Mouse (Mus musculus) stomach, embryonic 16.5 days (tissue): ENCODE results near the gene Gpcpd1. TPM values are rescaled to one million over a fixed set of nuclear protein-coding genes. Genes with fewer than 3 reads are reported as not detected.

ENCODE experiments used
- ATAC-seq: fragments of 200-750 bp; cut with Nextera tagmentation; 2 replicates; pipeline ENCODE4 v1.8.0; 2017; ENCODE audit warnings: moderate number of reproducible peaks, moderate TSS enrichment; ENCODE audit not compliant: insufficient read depth, low FRiP score
- H3K27ac ChIP-seq: fragments of 300-500 bp; sonication (generic); 2 replicates; pipeline ENCODE4 v1.5.1; 2014; ENCODE audit warnings: low read length
- H3K27me3 ChIP-seq: fragments of 300-500 bp; sonication (generic); 2 replicates; pipeline ENCODE4 v1.6.1; 2014; ENCODE audit warnings: low read length, control low read depth, mixed read lengths; ENCODE audit not compliant: control insufficient read depth, insufficient read depth
- H3K36me3 ChIP-seq: fragments of 300-500 bp; sonication (generic); 2 replicates; pipeline ENCODE4 v1.6.1; 2014; ENCODE audit warnings: low read length; ENCODE audit not compliant: control insufficient read depth, insufficient read depth
- H3K4me1 ChIP-seq: fragments of 300-500 bp; sonication (generic); 2 replicates; pipeline ENCODE4 v1.6.1; 2014; ENCODE audit warnings: low read length, control low read depth, mixed read lengths; ENCODE audit not compliant: control insufficient read depth, insufficient read depth
- H3K4me2 ChIP-seq: fragments of 300-500 bp; sonication (generic); 2 replicates; pipeline ENCODE4 v1.6.1; 2014; ENCODE audit warnings: low read depth, low read length, mixed read lengths
- H3K4me3 ChIP-seq: fragments of 300-500 bp; sonication (generic); replicated peaks from 2 replicates; pipeline ENCODE4 v1.5.1; 2014; ENCODE audit warnings: mild to moderate bottlenecking, low read length
- H3K9ac ChIP-seq: fragments of 300-500 bp; sonication (generic); 2 replicates; pipeline ENCODE4 v1.6.1; 2014; ENCODE audit warnings: low read length
- H3K9me3 ChIP-seq: fragments of 300-500 bp; sonication (generic); replicated peaks from 2 replicates; pipeline ENCODE4 v1.6.1; 2016; ENCODE audit warnings: low read length, control low read depth; ENCODE audit not compliant: control insufficient read depth
- WGBS: fragments of 180-500 bp; shearing (Covaris S2); extraction: QIAGEN DNeasy Blood & Tissue Kit; methylation state at CpG from one replicate; pipeline ENCODE4 v1.1.7; 2014; 5-methylcytosine and 5-hydroxymethylcytosine counted together
- polyA plus RNA-seq: library from polyadenylated mRNA; unstranded; fragments of >200 nt; fragmentation: Nextera tagmentation; extraction: Ambion mirVana; gene quantifications from 2 replicates; pipeline ENCODE4 v1.2.1, GENCODE M21; 2015

The Gpcpd1 gene
- polyA plus RNA-seq, 1 experiment from 2014 or later, result 30.3 TPM

- H3K36me3 ChIP-seq, result 0 out of 2 replicates have a peak, but pooled peaks cover 11% of the 10 kb centered on the region
- no peaks in the 10 kb centered on the region for H3K4me1 ChIP-seq
- no peaks in the 10 kb centered on the region for H3K27me3 ChIP-seq
- 90% methylated on average over 6 of the region's 6 CpGs for WGBS
- H3K4me2 ChIP-seq, result no peak overlapping the region
- H3K9me3 ChIP-seq, result no peaks in the 10 kb centered on the region
- ATAC-seq, result no peak
- no peak overlapping the region for H3K4me3 ChIP-seq
- no peak overlapping the region for H3K9ac ChIP-seq
- no peak overlapping the region for H3K27ac ChIP-seq
Observed at GRCm38 (mm10) chr2:132569686-132570085, 17.8 kb downstream of the Gpcpd1 start.

- ATAC-seq, result no peak
- H3K27me3 ChIP-seq, result no peaks in the 10 kb centered on the region
Observed at GRCm38 (mm10) chr2:132567414-132567813, 20.1 kb downstream of the Gpcpd1 start.

GRCm38 (mm10) chr2:132561860-132562259, 25.7 kb downstream of the Gpcpd1 start:
- H3K4me3 ChIP-seq, result no peak overlapping the region
- no peak for ATAC-seq
- H3K27me3 ChIP-seq, result no peaks in the 10 kb centered on the region
- no peaks in the 10 kb centered on the region for H3K9me3 ChIP-seq
- no peak overlapping the region for H3K4me2 ChIP-seq
- 97% methylated on average over 4 of the region's 4 CpGs for WGBS
- H3K36me3 ChIP-seq, result 0 out of 2 replicates have a peak, but pooled peaks cover 5% of the 10 kb centered on the region
- H3K9ac ChIP-seq, result no peak overlapping the region
- no peak overlapping the region for H3K27ac ChIP-seq
- H3K4me1 ChIP-seq, result no peaks in the 10 kb centered on the region

More at GRCm38 (mm10) chr2:132567414-132567813, 20.1 kb downstream of the Gpcpd1 start:
- H3K36me3 ChIP-seq, result 0 out of 2 replicates have a peak, but pooled peaks cover 11% of the 10 kb centered on the region
- H3K27ac ChIP-seq, result no peak overlapping the region
- H3K4me1 ChIP-seq, result no peaks in the 10 kb centered on the region
- no peak overlapping the region for H3K4me3 ChIP-seq
- no peaks in the 10 kb centered on the region for H3K9me3 ChIP-seq
- 79% methylated on average over 2 of the region's 2 CpGs for WGBS
- H3K4me2 ChIP-seq, result no peak overlapping the region
- H3K9ac ChIP-seq, result no peak overlapping the region

GRCm38 (mm10) chr2:132527864-132528263, 59.7 kb downstream of the Gpcpd1 start:
- no peaks in the 10 kb centered on the region for H3K27me3 ChIP-seq
- WGBS, result 65% methylated on average over 1 of the region's 1 CpGs
- ATAC-seq, result no peak

GRCm38 (mm10) chr2:132526894-132527532, 60.5 kb downstream of the Gpcpd1 start:
- WGBS, result 74% methylated on average over 10 of the region's 10 CpGs
- H3K27ac ChIP-seq, result no peak overlapping the region
- no peaks in the 10 kb centered on the region for H3K4me1 ChIP-seq
- no peak overlapping the region for H3K4me2 ChIP-seq
- peaks cover 3% of the 10 kb centered on the region; the same call in 1 of the 2 replicates for H3K36me3 ChIP-seq
- ATAC-seq, result no peak
- no peak overlapping the region for H3K9ac ChIP-seq
- H3K4me3 ChIP-seq, result no peak overlapping the region
- no peaks in the 10 kb centered on the region for H3K27me3 ChIP-seq
- no peaks in the 10 kb centered on the region for H3K9me3 ChIP-seq

More at GRCm38 (mm10) chr2:132527864-132528263, 59.7 kb downstream of the Gpcpd1 start:
- Histone ChIP-seq H3K4me1 (no peaks in the 10 kb centered on the region), H3K9ac (no peak overlapping the region), H3K9me3 (no peaks in the 10 kb centered on the region), H3K27ac (no peak overlapping the region), H3K4me3 (no peak overlapping the region), H3K4me2 (no peak overlapping the region), H3K36me3 (peaks cover 3% of the 10 kb centered on the region; the same call in 1 of the 2 replicates)

- ATAC-seq, result no peak
- peaks cover 3% of the 10 kb centered on the region; the same call in 1 of the 2 replicates for H3K36me3 ChIP-seq
- WGBS, result 52% methylated on average over 4 of the region's 4 CpGs
- no peaks in the 10 kb centered on the region for H3K27me3 ChIP-seq
- H3K27ac ChIP-seq, result no peak overlapping the region
- no peaks in the 10 kb centered on the region for H3K4me1 ChIP-seq
- H3K9ac ChIP-seq, result no peak overlapping the region
- H3K4me2 ChIP-seq, result no peak overlapping the region
- H3K9me3 ChIP-seq, result no peaks in the 10 kb centered on the region
- no peak overlapping the region for H3K4me3 ChIP-seq
Observed at GRCm38 (mm10) chr2:132526110-132526509, 61.4 kb downstream of the Gpcpd1 start.

GRCm38 (mm10) chr2:132518021-132518901, 69.3 kb downstream of the Gpcpd1 start:
- Histone ChIP-seq H3K4me1 (no peaks in the 10 kb centered on the region), H3K36me3 (no peaks in the 10 kb centered on the region), H3K9ac (no peak overlapping the region), H3K4me2 (no peak overlapping the region), H3K27ac (no peak overlapping the region), H3K27me3 (no peaks in the 10 kb centered on the region), H3K9me3 (no peaks in the 10 kb centered on the region), H3K4me3 (no peak overlapping the region)
- WGBS, result 47% methylated on average over 18 of the region's 18 CpGs
- ATAC-seq, result no peak

- ATAC-seq, result no peak
- no peak overlapping the region for H3K4me2 ChIP-seq
- WGBS, result 77% methylated on average over 6 of the region's 6 CpGs
- H3K4me1 ChIP-seq, result no peaks in the 10 kb centered on the region
- no peak overlapping the region for H3K4me3 ChIP-seq
- no peak overlapping the region for H3K9ac ChIP-seq
- no peak overlapping the region for H3K27ac ChIP-seq
- H3K9me3 ChIP-seq, result no peaks in the 10 kb centered on the region
- H3K27me3 ChIP-seq, result no peaks in the 10 kb centered on the region
- H3K36me3 ChIP-seq, result no peaks in the 10 kb centered on the region
Observed at GRCm38 (mm10) chr2:132517194-132517836, 70.2 kb downstream of the Gpcpd1 start.
